Mouse (Mus musculus) adrenal gland, postnatal 25 days (tissue): ENCODE measurements around the gene Ak8. TPM values are rescaled to one million over a fixed set of nuclear protein-coding genes. Genes with fewer than 3 reads are reported as not detected.
A peak's percentile ranks its signal among the peaks of the same experiment; 100 is the strongest.

Experiments used
- DNase-seq: peaks from one replicate; pipeline ENCODE4 v3.0.0; 2021; ENCODE audit warnings: mixed read lengths
- total RNA-seq: library from RNA; stranded (reverse); gene quantifications from 2 replicates; pipeline ENCODE4 v1.2.3, GENCODE M21; 2021

Ak8 gene
- total RNA-seq, 1 experiment from 2014 or later, result not detected

GRCm38 (mm10) chr2:28737112-28737511 is 37.1 kb downstream of the Ak8 start:
- peak; percentile 52 for DNase-seq

- DNase-seq, result no peak
These were observed 40.2 kb downstream of the Ak8 start for GRCm38 (mm10) chr2:28740159-28740558.

GRCm38 (mm10) chr2:28742701-28743100 is 42.7 kb downstream of the Ak8 start:
- DNase-seq, result peak; percentile 72

- no peak for DNase-seq
These were observed 46.8 kb downstream of the Ak8 start for GRCm38 (mm10) chr2:28746682-28747332.

- DNase-seq, result no peak
These were observed 47.7 kb downstream of the Ak8 start for GRCm38 (mm10) chr2:28747705-28748104.

DNA sequence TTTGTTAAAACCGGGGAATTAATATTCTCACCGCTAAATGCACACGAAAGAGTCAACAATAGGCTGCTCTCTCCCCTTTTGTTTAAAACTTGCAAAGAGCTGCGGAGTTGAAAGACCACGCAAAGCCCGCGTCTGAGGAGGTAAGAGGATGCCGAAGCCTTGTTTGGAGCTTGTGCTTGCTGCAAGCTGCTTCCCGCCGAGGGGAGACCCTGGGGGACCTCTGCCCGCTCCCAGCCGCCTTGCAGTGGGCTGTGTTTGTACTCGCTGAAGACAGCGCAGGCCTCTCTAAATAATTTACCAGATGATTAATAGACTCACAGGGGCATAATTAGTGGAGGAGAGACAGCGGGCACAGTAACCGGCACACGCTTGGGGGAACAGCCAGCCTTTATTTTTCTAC is 51.2 kb downstream of the Ak8 start:
- DNase-seq, result no peak

GRCm38 (mm10) chr2:28751658-28752057 is 51.7 kb downstream of the Ak8 start:
- DNase-seq, result no peak

- no peak for DNase-seq
These were observed 52.4 kb downstream of the Ak8 start for GRCm38 (mm10) chr2:28752388-28752787.

GRCm38 (mm10) chr2:28755451-28755850 is 55.5 kb downstream of the Ak8 start:
- DNase-seq, result peak; percentile 80

DNA sequence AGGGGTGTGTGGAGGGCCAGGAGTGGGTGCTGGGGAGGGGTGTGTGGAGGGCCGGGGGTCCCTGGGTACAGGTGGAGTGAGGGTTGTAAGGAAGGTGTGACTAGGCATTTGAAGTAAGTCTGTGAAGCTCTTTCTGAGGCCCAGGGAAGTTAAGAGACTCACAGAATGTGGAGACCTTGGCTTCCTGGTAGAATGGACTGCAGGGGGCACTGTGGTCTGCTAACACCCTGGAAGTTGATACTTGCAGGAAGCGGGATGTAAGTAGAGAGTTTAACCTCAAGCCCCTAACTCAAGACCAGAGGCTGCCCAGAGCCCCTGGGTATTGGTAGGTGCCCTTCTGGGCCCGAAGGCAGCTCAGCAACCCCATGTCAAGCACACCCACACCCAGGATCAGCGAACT is 56.2 kb downstream of the Ak8 start:
- peak; percentile 39 for DNase-seq

GRCm38 (mm10) chr2:28759441-28759840 is 59.5 kb downstream of the Ak8 start:
- no peak for DNase-seq

DNA sequence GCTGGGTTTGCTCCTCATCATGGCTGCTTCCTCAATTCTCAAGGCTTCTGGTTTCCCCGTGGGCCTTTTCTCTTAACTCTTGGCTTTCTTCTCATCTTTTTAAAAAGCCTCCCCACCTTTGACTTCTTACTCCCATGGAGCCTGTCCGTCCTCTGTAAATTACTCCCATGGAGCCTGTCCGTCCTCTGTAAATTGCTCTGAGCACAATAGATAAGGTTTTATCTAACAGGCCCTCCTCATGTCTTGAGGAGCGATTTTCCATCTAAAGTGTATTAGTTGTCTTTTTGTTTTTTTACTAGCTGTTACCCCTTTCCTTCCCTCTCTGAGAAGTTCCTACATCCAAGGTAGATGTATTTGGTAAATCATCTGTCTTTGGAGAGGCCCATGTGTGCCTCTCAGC is 66.6 kb downstream of the Ak8 start:
- no peak for DNase-seq

DNA sequence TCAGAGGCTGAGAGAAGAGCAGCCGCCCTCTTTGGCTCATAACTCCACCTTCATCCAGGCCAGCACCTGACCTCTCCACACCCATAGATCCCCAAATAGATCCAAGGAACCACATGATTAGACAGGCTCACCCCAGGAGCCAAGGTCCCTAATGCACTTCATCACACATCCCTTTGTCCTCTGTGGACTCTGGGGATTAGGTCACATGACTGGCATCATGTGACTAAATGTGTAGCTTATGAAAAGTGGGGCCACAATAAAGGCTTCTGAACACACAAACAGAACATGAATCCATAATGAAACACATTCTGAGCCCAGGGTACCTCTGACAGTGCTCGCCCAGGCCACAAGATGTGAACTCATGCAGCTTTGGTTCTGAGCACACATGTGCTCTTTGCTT is 67.1 kb downstream of the Ak8 start:
- no peak for DNase-seq

DNA sequence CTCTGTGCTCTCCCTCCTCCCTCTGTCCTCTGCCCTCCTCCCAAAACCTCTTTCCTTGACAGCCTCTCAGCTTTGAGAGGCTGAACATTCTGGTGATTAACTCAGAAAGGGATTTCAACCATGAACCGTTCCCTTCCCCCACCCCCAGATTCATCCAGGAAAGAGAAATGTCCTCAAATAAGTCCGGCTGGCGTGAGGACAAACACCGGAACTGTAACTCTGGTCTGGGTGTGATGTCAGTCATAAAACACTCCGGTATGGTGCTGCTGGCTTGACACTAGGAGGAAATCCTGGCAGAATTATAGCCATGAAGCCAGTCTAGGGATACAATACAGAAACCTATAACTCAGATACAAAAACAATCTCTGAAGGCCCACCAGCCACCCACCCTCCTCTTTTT is 70.7 kb downstream of the Ak8 start:
- DNase-seq, result no peak

DNA sequence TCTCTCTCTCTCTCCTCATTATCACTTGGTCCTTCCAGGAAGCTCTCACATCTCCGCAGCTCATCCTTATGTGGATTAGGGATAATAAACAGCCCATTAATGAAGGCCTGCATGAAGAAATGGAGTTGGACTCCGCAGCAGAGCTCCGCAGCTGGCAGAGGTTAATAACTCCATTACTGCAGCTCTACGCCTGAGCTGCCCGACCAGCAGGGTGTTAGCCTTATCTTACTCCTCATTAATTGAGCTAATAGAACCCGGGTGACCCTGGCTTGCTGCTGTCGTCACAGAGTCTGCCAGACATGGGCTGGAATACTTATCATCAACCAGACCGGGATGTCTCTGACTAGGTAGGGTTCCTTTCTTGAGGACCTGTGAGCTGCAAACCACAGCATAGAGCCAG is 74.1 kb downstream of the Ak8 start:
- DNase-seq, result no peak

DNA sequence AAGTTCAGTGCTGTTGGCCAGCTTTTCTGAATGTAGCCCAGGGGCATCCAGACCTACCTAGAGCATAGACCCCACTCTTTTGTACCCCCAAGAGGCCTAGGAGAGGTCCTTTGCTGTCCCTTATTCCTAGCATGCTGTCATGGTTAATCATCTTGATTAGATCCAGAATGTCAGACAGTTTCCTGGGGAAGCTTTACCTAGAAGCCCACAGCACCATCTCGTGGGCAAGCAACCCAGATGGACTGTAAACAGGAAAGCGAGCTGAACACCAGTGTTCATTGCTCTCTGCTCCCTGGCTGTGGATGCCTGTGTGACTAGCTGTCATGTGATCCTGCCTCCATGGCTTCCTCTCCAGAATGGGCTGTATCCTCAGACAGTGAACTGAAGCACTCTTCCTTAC is 76.8 kb downstream of the Ak8 start:
- DNase-seq, result no peak

- no peak for DNase-seq
These were observed 80.2 kb downstream of the Ak8 start for GRCm38 (mm10) chr2:28780001-28780782.

- no peak for DNase-seq
These were observed 81.3 kb downstream of the Ak8 start for GRCm38 (mm10) chr2:28781310-28781709.

DNA sequence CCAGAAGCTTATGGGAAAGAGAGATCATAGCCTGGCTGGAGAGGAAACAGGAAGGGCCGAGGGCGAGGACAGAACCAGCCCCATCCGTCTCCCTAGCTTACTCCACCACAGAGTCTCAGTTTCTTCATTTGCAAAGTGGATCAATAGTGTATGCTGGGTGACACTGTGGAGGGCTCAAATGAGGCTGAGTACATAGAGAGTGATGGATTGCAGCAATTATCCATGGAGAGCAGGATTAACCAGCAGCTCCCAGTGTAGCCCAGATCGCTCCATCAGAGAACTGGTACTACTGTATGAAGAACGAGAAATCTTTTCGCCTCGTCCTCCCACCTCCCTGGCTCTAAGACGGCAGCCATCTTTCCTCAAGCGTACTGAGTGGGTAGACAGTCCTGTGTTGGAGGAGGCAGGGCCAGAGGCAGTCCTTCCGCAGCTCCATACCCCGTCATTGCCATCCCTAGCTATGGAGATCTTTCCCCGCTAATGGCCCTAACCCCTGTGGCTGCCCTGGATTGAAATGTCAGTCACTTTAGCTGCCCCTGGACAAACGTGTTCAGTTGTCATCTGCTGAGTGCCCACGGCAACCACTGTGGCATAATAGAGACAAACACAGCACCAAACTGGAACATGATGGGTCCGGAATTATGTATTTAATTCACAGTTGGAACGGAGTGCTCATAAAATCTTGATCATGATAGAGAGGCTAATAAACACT is 86.5 kb downstream of the Ak8 start:
- DNase-seq, result no peak

DNA sequence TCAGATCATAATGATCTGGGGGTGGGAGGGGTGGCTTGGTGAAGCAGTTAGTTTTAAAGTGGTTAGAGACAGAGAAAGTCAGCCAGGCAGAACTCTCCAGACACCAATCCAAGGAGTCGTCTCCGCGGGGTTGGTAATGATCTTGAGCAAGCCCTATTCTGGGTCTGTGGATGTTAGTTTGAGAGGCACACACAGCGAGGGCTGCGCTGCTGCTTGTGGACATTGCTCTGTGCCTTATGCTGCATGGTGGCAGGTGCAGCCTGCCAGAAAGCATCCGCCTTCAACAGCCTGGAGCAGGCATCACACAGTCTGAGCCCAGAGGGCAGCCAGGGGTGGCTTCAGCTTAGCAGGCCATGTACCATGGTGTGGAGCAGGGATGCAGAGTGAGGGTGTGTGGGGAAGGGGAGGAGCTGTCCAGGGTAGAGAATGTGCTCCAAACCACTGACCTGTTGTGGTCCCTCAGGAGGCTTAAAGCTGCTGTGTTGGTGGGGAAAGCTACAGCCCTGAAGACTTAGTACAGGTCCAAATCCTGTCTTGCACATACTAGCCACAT is 87.2 kb downstream of the Ak8 start:
- no peak for DNase-seq

- DNase-seq, result no peak
These were observed 93.1 kb downstream of the Ak8 start for GRCm38 (mm10) chr2:28792931-28793610.

DNA sequence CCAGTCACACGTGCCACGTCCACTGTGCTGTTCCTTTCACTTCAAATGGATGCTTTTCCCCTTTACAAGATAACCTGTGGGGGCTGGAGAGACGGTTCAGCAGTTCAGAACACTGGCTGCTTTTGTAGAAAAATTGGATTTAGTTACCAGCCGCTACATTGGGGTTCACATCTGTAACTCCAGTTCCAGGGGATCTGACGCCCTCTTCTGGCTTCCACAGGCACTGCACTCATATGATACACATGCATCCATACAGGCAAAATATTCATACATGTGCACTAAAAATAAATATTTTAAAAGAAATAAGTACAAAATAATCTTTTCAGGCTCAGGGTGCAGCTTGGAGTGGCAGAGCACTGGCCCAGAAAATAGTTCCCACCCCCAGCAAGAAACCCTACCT is 94.7 kb downstream of the Ak8 start:
- DNase-seq, result no peak
